Mouse (Mus musculus) embryonic facial prominence, embryonic 13.5 days (tissue): ENCODE results near the gene Pdhb. TPM values are rescaled to one million over a fixed set of nuclear protein-coding genes. Genes with fewer than 3 reads are reported as not detected.
"Not testable (repeated sequence)": the region's sequence is repeated elsewhere in the genome, so short reads cannot be mapped to it uniquely, and the experiment has no call there.

Experiments used
- ATAC-seq: fragments of 200-750 bp; cut with Nextera tagmentation; 2 replicates; pipeline ENCODE4 v1.8.0; 2017; ENCODE audit warnings: low read depth; ENCODE audit not compliant: insufficient number of reproducible peaks, insufficient read depth, low FRiP score, low TSS enrichment
- H3K27ac ChIP-seq: fragments of 300-500 bp; sonication (generic); 2 replicates; pipeline ENCODE4 v1.5.1; 2015; ENCODE audit warnings: moderate library complexity, mild to moderate bottlenecking, inconsistent platforms
- H3K27me3 ChIP-seq: fragments of 300-500 bp; sonication (generic); 2 replicates; pipeline ENCODE4 v1.6.1; 2015; ENCODE audit warnings: mild to moderate bottlenecking, inconsistent platforms
- H3K36me3 ChIP-seq: fragments of 300-500 bp; sonication (generic); 2 replicates; pipeline ENCODE4 v1.6.1; 2015; ENCODE audit warnings: mild to moderate bottlenecking, inconsistent platforms
- H3K4me1 ChIP-seq: fragments of 300-500 bp; sonication (generic); 2 replicates; pipeline ENCODE4 v1.6.1; 2015; ENCODE audit warnings: inconsistent platforms
- H3K4me2 ChIP-seq: fragments of 300-500 bp; sonication (generic); 2 replicates; pipeline ENCODE4 v1.6.1; 2015; ENCODE audit warnings: moderate library complexity, mild to moderate bottlenecking, inconsistent platforms
- H3K4me3 ChIP-seq: fragments of 300-500 bp; sonication (generic); 2 replicates; pipeline ENCODE4 v1.5.1; 2015; ENCODE audit warnings: mild to moderate bottlenecking, inconsistent platforms
- H3K9ac ChIP-seq: fragments of 300-500 bp; sonication (generic); 2 replicates; pipeline ENCODE4 v1.6.1; 2015; ENCODE audit warnings: mild to moderate bottlenecking, inconsistent platforms
- H3K9me3 ChIP-seq: fragments of 300-500 bp; sonication (generic); 2 replicates; pipeline ENCODE4 v1.6.1; 2016; ENCODE audit warnings: inconsistent platforms
- WGBS: fragments of 180-500 bp; shearing (Covaris S2); methylation state at CpG from one replicate; pipeline ENCODE4 v1.1.7; 2015; ENCODE audit warnings: mixed read lengths; 5-methylcytosine and 5-hydroxymethylcytosine counted together
- polyA plus RNA-seq: library from polyadenylated mRNA; unstranded; fragments of >200 nt; fragmentation: Nextera tagmentation; extraction: Ambion mirVana; gene quantifications from 2 replicates; pipeline ENCODE4 v1.2.1, GENCODE M21; 2015

Pdhb gene
- polyA plus RNA-seq, 1 experiment from 2014 or later: 203 TPM

GRCm38 (mm10) chr14:8124046-8124881 is 48.6 kb downstream of the Pdhb start:
- peak; percentile 69; the same call in 1 of the 2 replicates for ATAC-seq
- 65% methylated on average over 7 of the region's 7 CpGs for WGBS
- Histone ChIP-seq H3K9ac (no peak overlapping the region), H3K4me1 (no peaks in the 10 kb centered on the region), H3K27me3 (no peaks in the 10 kb centered on the region), H3K4me3 (no peak overlapping the region), H3K4me2 (no peak overlapping the region), H3K27ac (peak overlapping the region; percentile 60; the same call in 1 of the 2 replicates), H3K36me3 (peaks cover 27% of the 10 kb centered on the region), H3K9me3 (no peaks in the 10 kb centered on the region)

- not testable (repeated sequence) for H3K4me2 ChIP-seq, H3K4me3 ChIP-seq, H3K9ac ChIP-seq, ATAC-seq, H3K9me3 ChIP-seq, H3K4me1 ChIP-seq, H3K27me3 ChIP-seq
- Histone ChIP-seq H3K27ac (0 out of 2 replicates have a peak overlapping the region, but pooled peaks have one; percentile 7), H3K36me3 (peaks cover 27% of the 10 kb centered on the region)
- WGBS: 89% methylated on average over 10 of the region's 10 CpGs
Observed at GRCm38 (mm10) chr14:8123611-8124010, 49.2 kb downstream of the Pdhb start.

GRCm38 (mm10) chr14:8123141-8123540 is 49.7 kb downstream of the Pdhb start:
- H3K4me1 ChIP-seq: no peaks in the 10 kb centered on the region
- 90% methylated on average over 7 of the region's 7 CpGs for WGBS
- H3K27me3 ChIP-seq: no peaks in the 10 kb centered on the region
- no peak overlapping the region for H3K4me2 ChIP-seq
- no peak overlapping the region for H3K9ac ChIP-seq
- H3K9me3 ChIP-seq: no peaks in the 10 kb centered on the region
- no peak for ATAC-seq
- H3K27ac ChIP-seq: 0 out of 2 replicates have a peak overlapping the region, but pooled peaks have one; percentile 7
- H3K36me3 ChIP-seq: peaks cover 27% of the 10 kb centered on the region
- no peak overlapping the region for H3K4me3 ChIP-seq

- ATAC-seq: no peak
- Histone ChIP-seq H3K9ac (no peak overlapping the region), H3K4me1 (no peaks in the 10 kb centered on the region), H3K27me3 (no peaks in the 10 kb centered on the region), H3K9me3 (no peaks in the 10 kb centered on the region), H3K27ac (no peak overlapping the region), H3K36me3 (peaks cover 25% of the 10 kb centered on the region), H3K4me2 (no peak overlapping the region), H3K4me3 (no peak overlapping the region)
- WGBS: 78% methylated on average over 3 of the region's 3 CpGs
Observed at GRCm38 (mm10) chr14:8119904-8120303, 52.9 kb downstream of the Pdhb start.

- no peak for ATAC-seq
- Histone ChIP-seq H3K4me2 (no peak overlapping the region), H3K9me3 (no peaks in the 10 kb centered on the region), H3K36me3 (peaks cover 25% of the 10 kb centered on the region), H3K27me3 (no peaks in the 10 kb centered on the region), H3K4me1 (no peaks in the 10 kb centered on the region), H3K9ac (no peak overlapping the region), H3K27ac (no peak overlapping the region), H3K4me3 (no peak overlapping the region)
- 89% methylated on average over 5 of the region's 5 CpGs for WGBS
Observed at GRCm38 (mm10) chr14:8119454-8119853, 53.4 kb downstream of the Pdhb start.

- H3K4me1 ChIP-seq: no peaks in the 10 kb centered on the region
- no peak for ATAC-seq
- no peak overlapping the region for H3K9ac ChIP-seq
- peaks cover 17% of the 10 kb centered on the region for H3K36me3 ChIP-seq
- no peaks in the 10 kb centered on the region for H3K9me3 ChIP-seq
- no peak overlapping the region for H3K27ac ChIP-seq
- H3K27me3 ChIP-seq: no peaks in the 10 kb centered on the region
- H3K4me3 ChIP-seq: no peak overlapping the region
- 85% methylated on average over 2 of the region's 2 CpGs for WGBS
- no peak overlapping the region for H3K4me2 ChIP-seq
Observed at GRCm38 (mm10) chr14:8117371-8117770, 55.5 kb downstream of the Pdhb start.

Other genes starting within 250 kb of the Pdhb start
- not detected in 2 replicates for gene Gm45521, start 215.7 kb downstream of the Pdhb start, polyA plus RNA-seq
- gene Dnase1l3, start 178.5 kb downstream of the Pdhb start, polyA plus RNA-seq: 0.10 and 0.15 TPM in 2 replicates
- 23.9 and 24.2 TPM in 2 replicates for gene Abhd6, start 170.1 kb downstream of the Pdhb start, polyA plus RNA-seq
- gene Rpp14, start 92.7 kb downstream of the Pdhb start, polyA plus RNA-seq: 59.5 and 64.3 TPM in 2 replicates
- gene Pxk, start 74.8 kb downstream of the Pdhb start, polyA plus RNA-seq: 34.3 and 39.0 TPM in 2 replicates
- gene Kctd6, start 41.1 kb upstream of the Pdhb start, polyA plus RNA-seq: 3.5 and 7.5 TPM in 2 replicates
- 0.80 TPM in 1 of 2 replicates, not detected in the other for gene Acox2, start 86.3 kb upstream of the Pdhb start, polyA plus RNA-seq
- gene Fam107a, start 145.0 kb upstream of the Pdhb start, polyA plus RNA-seq: 1.0 and 2.3 TPM in 2 replicates
- 0.22 and 1.7 TPM in 2 replicates for gene Oit1, start 205.7 kb upstream of the Pdhb start, polyA plus RNA-seq